In the genomic region with DNA sequence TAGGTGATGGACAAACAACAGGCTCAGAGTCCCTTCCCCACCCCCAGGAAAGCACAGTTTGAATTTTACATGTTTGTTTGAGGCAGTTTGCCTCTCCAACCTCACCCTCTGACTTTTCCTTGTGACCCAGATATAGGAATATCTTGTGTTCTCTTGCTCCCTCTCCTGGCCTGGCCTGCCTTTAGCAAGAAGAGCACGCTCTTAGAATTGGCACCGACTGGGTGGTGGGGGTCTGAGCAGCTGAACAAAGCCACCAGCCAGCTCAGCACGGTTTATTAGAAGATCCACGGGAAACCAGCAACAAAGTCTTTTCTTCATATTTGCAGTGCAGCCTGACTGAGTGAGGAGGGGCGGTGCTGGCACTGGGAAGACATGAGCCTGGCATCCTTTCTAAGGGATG, we compare ENCODE assay signal across 9 mouse cellular contexts.
A peak's percentile ranks its signal among the peaks of the same experiment; 100 is the strongest.
DNase-seq lines count a peak whose midpoint lies in the region; ATAC-seq and TF ChIP-seq lines count a peak whose summit lies in the region.
"Had no signal": no experiment of that assay in that cellular context is flagged by ENCODE, and none has a peak within 500 bp of the region (broad histone marks: within the 10 kb centered on the region; RNA-seq: fewer than 3 reads in every experiment).

No protein-coding gene starts in this region.

- H3K27me3 ChIP-seq in liver, adult 2 months (ENCODE audit: control insufficient read depth, insufficient read depth, low read length): no peaks in the 10 kb centered on the region
- no peaks in the 10 kb centered on the region for H3K27me3 ChIP-seq in liver, embryonic 11.5 days (replicated peaks; ENCODE audit: control insufficient read depth, insufficient read depth, low read length)
- no peaks in the 10 kb centered on the region for H3K27me3 ChIP-seq in hindbrain, postnatal 0 days (ENCODE audit: insufficient read depth, low read length)
- H3K27me3 ChIP-seq in midbrain, embryonic 10.5 days (ENCODE audit: low read depth, poor library complexity, severe bottlenecking): no peaks in the 10 kb centered on the region
- no peaks in the 10 kb centered on the region for H3K27me3 ChIP-seq in stomach, embryonic 16.5 days (ENCODE audit: control insufficient read depth, insufficient read depth, low read length)

- TF ChIP-seq POLR2A in liver, adult 2 months (IDR thresholded peaks at IDR 0.05; ENCODE audit: extremely low read depth, insufficient read depth, low read length): no peak

- no peaks in the 10 kb centered on the region for H3K36me3 ChIP-seq in liver, adult 2 months (ENCODE audit: control insufficient read depth, insufficient read depth, low read length)
- no peaks in the 10 kb centered on the region for H3K36me3 ChIP-seq in liver, embryonic 11.5 days (ENCODE audit: control insufficient read depth, insufficient read depth, low read length)
- H3K36me3 ChIP-seq in hindbrain, postnatal 0 days (ENCODE audit: insufficient read depth, low read length): no peaks in the 10 kb centered on the region
- no peaks in the 10 kb centered on the region for H3K36me3 ChIP-seq in midbrain, embryonic 10.5 days
- H3K36me3 ChIP-seq in stomach, embryonic 16.5 days (ENCODE audit: control insufficient read depth, insufficient read depth, low read length): no peaks in the 10 kb centered on the region

- peaks cover 14% of the 10 kb centered on the region for H3K4me1 ChIP-seq in liver, adult 2 months (ENCODE audit: control insufficient read depth, insufficient read depth, low read length)
- peaks cover 3% of the 10 kb centered on the region for H3K4me1 ChIP-seq in liver, embryonic 11.5 days (replicated peaks; ENCODE audit: control insufficient read depth, insufficient read depth, low read length)
- peaks cover 9% of the 10 kb centered on the region; the same call in 1 of the 2 replicates for H3K4me1 ChIP-seq in hindbrain, postnatal 0 days (ENCODE audit: insufficient read depth, low read length)
- H3K4me1 ChIP-seq in midbrain, embryonic 10.5 days: peaks cover 35% of the 10 kb centered on the region
- H3K4me1 ChIP-seq in stomach, embryonic 16.5 days (ENCODE audit: control insufficient read depth, insufficient read depth, low read length): peaks cover 16% of the 10 kb centered on the region; the same call in 1 of the 2 replicates

- H3K27ac ChIP-seq in liver, adult 2 months (replicated peaks; ENCODE audit: insufficient read depth, low read depth, low read length): no peak overlapping the region
- no peak overlapping the region for H3K27ac ChIP-seq in liver, embryonic 11.5 days (ENCODE audit: low read depth, low read length)
- H3K27ac ChIP-seq in hindbrain, postnatal 0 days: peak overlapping the region; percentile 49; the same call in 1 of the 2 replicates
- H3K27ac ChIP-seq in midbrain, embryonic 10.5 days (replicated peaks): peak overlapping the region; percentile 67
- H3K27ac ChIP-seq in stomach, embryonic 16.5 days (ENCODE audit: low read length): peak overlapping the region; percentile 55

- H3K9me3 ChIP-seq in liver, embryonic 11.5 days (ENCODE audit: control insufficient read depth, low read length): no peaks in the 10 kb centered on the region
- no peaks in the 10 kb centered on the region for H3K9me3 ChIP-seq in hindbrain, postnatal 0 days (ENCODE audit: low read length)
- H3K9me3 ChIP-seq in midbrain, embryonic 10.5 days (replicated peaks): no peaks in the 10 kb centered on the region
- H3K9me3 ChIP-seq in stomach, embryonic 16.5 days (replicated peaks; ENCODE audit: control insufficient read depth, low read length): no peaks in the 10 kb centered on the region

- ATAC-seq in liver, embryonic 11.5 days (replicated peaks; ENCODE audit: low FRiP score): no peak; the same call in 1 of the 2 replicates
- ATAC-seq in hindbrain, postnatal 0 days: peak; percentile 92
- peak; percentile 45; the same call in 1 of the 2 replicates for ATAC-seq in stomach, embryonic 16.5 days (ENCODE audit: insufficient read depth, low FRiP score)

- WGBS in liver, adult 2 months: 10% methylated on average over 5 of the region's 5 CpGs
- 33% methylated on average over 5 of the region's 5 CpGs for WGBS in liver, embryonic 11.5 days
- 5% methylated on average over 5 of the region's 5 CpGs for WGBS in hindbrain, postnatal 0 days
- 17% methylated on average over 5 of the region's 5 CpGs for whole genome bisulfite sequencing in midbrain, embryonic 10.5 days
- WGBS in stomach, embryonic 16.5 days: 19% methylated on average over 5 of the region's 5 CpGs

- DNase-seq in liver, adult 2 months (ENCODE audit: extremely low read depth, low read depth, low spot score): peak; percentile 59
- DNase-seq in liver, embryonic 11.5 days (ENCODE audit: low spot score): no peak
- DNase-seq in cerebellum, adult 9-11 months: peak; percentile 77
- DNase-seq in frontal cortex, postnatal 36 days (ENCODE audit: low spot score in 2 of 2): peak; percentile 61 to 71
- DNase-seq in hindbrain, postnatal 0 days (ENCODE audit: low spot score): peak; percentile 95
- peak; percentile 55 to 63 for DNase-seq in left cerebral cortex, adult 18-20 months (ENCODE audit: low spot score in 2 of 2)
- DNase-seq in midbrain, embryonic 10.5 days (ENCODE audit: low spot score): peak; percentile 76

- H3K9ac ChIP-seq in liver, adult 2 months (ENCODE audit: low read depth, low read length): no peak overlapping the region
- no peak overlapping the region for H3K9ac ChIP-seq in liver, embryonic 11.5 days (ENCODE audit: low read depth, low read length)
- no peak overlapping the region for H3K9ac ChIP-seq in hindbrain, postnatal 0 days (replicated peaks; ENCODE audit: low read length)
- no peak overlapping the region for H3K9ac ChIP-seq in stomach, embryonic 16.5 days (ENCODE audit: low read length)

- no peaks in the 10 kb centered on the region; the same call in 1 of the 2 replicates for H3K79me2 ChIP-seq in liver, adult 2 months (ENCODE audit: control insufficient read depth, insufficient read depth, low read length)

- TF ChIP-seq CTCF in liver, adult 2 months (IDR thresholded peaks at IDR 0.05; ENCODE audit: low read depth, low read length): peak; percentile 71
- TF ChIP-seq CTCF in hindbrain, postnatal 0 days (IDR thresholded peaks at IDR 0.05; ENCODE audit: low read depth): peak; percentile 89

- H3K4me2 ChIP-seq in liver, embryonic 11.5 days: no peak overlapping the region
- H3K4me2 ChIP-seq in hindbrain, postnatal 0 days (ENCODE audit: low read depth, low read length): no peak overlapping the region
- H3K4me2 ChIP-seq in stomach, embryonic 16.5 days (ENCODE audit: low read depth, low read length): no peak overlapping the region

- no peak overlapping the region for H3K4me3 ChIP-seq in liver, adult 2 months (ENCODE audit: insufficient read depth, low read depth, low read length)
- H3K4me3 ChIP-seq in liver, embryonic 11.5 days (ENCODE audit: low read depth, low read length): no peak overlapping the region
- H3K4me3 ChIP-seq in hindbrain, postnatal 0 days (ENCODE audit: low read length): no peak overlapping the region
- H3K4me3 ChIP-seq in midbrain, embryonic 10.5 days: no peak overlapping the region
- no peak overlapping the region for H3K4me3 ChIP-seq in stomach, embryonic 16.5 days (replicated peaks; ENCODE audit: low read length)
- H3K4me3 ChIP-seq: myocyte had no signal

Comparison
In these comparisons a context has a peak if more than half of its experiments do, and no peak if none do; other contexts are left out.
1. H3K27ac ChIP-seq: peak in hindbrain, postnatal 0 days (single experiment), midbrain, embryonic 10.5 days (single experiment) and stomach, embryonic 16.5 days (single experiment); none in liver, adult 2 months (single experiment) and liver, embryonic 11.5 days (single experiment).